Mouse (Mus musculus): Measurements from ENCODE around the gene Gorasp2. TPM values are rescaled to one million over a fixed set of nuclear protein-coding genes. Genes with fewer than 3 reads are reported as not detected.

The Gorasp2 gene
- total RNA-seq (2012; rRNA removed): 36.3 and 55.2 TPM in 2 replicates

GRCm38 (mm10) chr2:70660887-70661714 lies at the start of gene Gorasp2:
Gene Gorasp2 (plus strand): TSS chr2:70661576.
- peaks cover 0 to 5% of the 10 kb centered on the region in 2 experiments; a peak in 1 of 4 replicates for H3K4me1 ChIP-seq (ENCODE audit: control insufficient read depth in 2 of 2, insufficient read depth in 2 of 2, low read length in 2 of 2, poor library complexity in 1 of 2)
- in situ Hi-C loops (cut with MboI; ENCODE audit: low sequenced_read_pairs in 2 of 2, unreplicated experiment in 2 of 2): no loop called here
- peak within 1 kb of the TSS; percentile 99 for H3K9ac ChIP-seq (ENCODE audit: insufficient read depth, low read depth, low read length, poor library complexity, severe bottlenecking)
- H3K9me3 ChIP-seq (ENCODE audit: control insufficient read depth, insufficient read depth, low read depth, low read length): no peaks in the 10 kb centered on the region
- peak within 1 kb of the TSS; percentile 94 to 96 for H3K4me3 ChIP-seq (ENCODE audit: insufficient read depth in 1 of 2, low read depth in 1 of 2, low read length in 2 of 2, poor library complexity in 1 of 2, severe bottlenecking in 1 of 2)
- peak; percentile 94 for DNase-seq (ENCODE audit: low read depth, low spot score)
- H3K27ac ChIP-seq (ENCODE audit: insufficient read depth, low read depth, low read length, poor library complexity, severe bottlenecking): peak within 1 kb of the TSS; percentile 60; the same call in 1 of the 2 replicates
- TF ChIP-seq CHD2 (IDR thresholded peaks at IDR 0.05; ENCODE audit: low read depth, low read length): no peak
- no peak for TF ChIP-seq ZNF384 (IDR thresholded peaks at IDR 0.05; ENCODE audit: low read depth, low read length)
- TF ChIP-seq HCFC1 (IDR thresholded peaks at IDR 0.05; ENCODE audit: borderline replicate concordance, insufficient read depth, low read length): peak; percentile 81
- TF ChIP-seq MAFK (IDR thresholded peaks at IDR 0.05; ENCODE audit: insufficient read depth, low read depth, low read length): no peak
- 0 out of 2 replicates have a peak, but pooled peaks have one; percentile 49 for TF ChIP-seq ZC3H11A (IDR thresholded peaks at IDR 0.05; ENCODE audit: borderline replicate concordance, low read depth, low read length)
- no peaks in the 10 kb centered on the region for H3K36me3 ChIP-seq (ENCODE audit: control insufficient read depth, insufficient read depth, low read length, poor library complexity, severe bottlenecking)

GRCm38 (mm10) chr2:70614745-70615351 lies 46.5 kb upstream of the Gorasp2 start:
- no peaks in the 10 kb centered on the region for H3K9me3 ChIP-seq (ENCODE audit: control insufficient read depth, insufficient read depth, low read depth, low read length)
- TF ChIP-seq HCFC1 (IDR thresholded peaks at IDR 0.05; ENCODE audit: borderline replicate concordance, insufficient read depth, low read length) (no peak), CHD2 (IDR thresholded peaks at IDR 0.05; ENCODE audit: low read depth, low read length) (no peak), ZNF384 (IDR thresholded peaks at IDR 0.05; ENCODE audit: low read depth, low read length) (no peak), MAFK (IDR thresholded peaks at IDR 0.05; ENCODE audit: insufficient read depth, low read depth, low read length) (no peak)
- H3K36me3 ChIP-seq (ENCODE audit: control insufficient read depth, insufficient read depth, low read length, poor library complexity, severe bottlenecking): no peaks in the 10 kb centered on the region
- no peak overlapping the region for H3K4me3 ChIP-seq (ENCODE audit: insufficient read depth in 1 of 2, low read depth in 1 of 2, low read length in 2 of 2, poor library complexity in 1 of 2, severe bottlenecking in 1 of 2)
- in situ Hi-C loops (cut with MboI; ENCODE audit: low sequenced_read_pairs in 2 of 2, unreplicated experiment in 2 of 2): no loop called here
- no peak for DNase-seq (ENCODE audit: low read depth, low spot score)
- H3K27ac ChIP-seq (ENCODE audit: insufficient read depth, low read depth, low read length, poor library complexity, severe bottlenecking): no peak overlapping the region
- peaks cover 0 to 7% of the 10 kb centered on the region in 2 experiments; a peak in 2 of 4 replicates for H3K4me1 ChIP-seq (ENCODE audit: control insufficient read depth in 2 of 2, insufficient read depth in 2 of 2, low read length in 2 of 2, poor library complexity in 1 of 2)
- no peak overlapping the region for H3K9ac ChIP-seq (ENCODE audit: insufficient read depth, low read depth, low read length, poor library complexity, severe bottlenecking)

GRCm38 (mm10) chr2:70616076-70616475 lies 45.3 kb upstream of the Gorasp2 start:
- H3K36me3 ChIP-seq (ENCODE audit: control insufficient read depth, insufficient read depth, low read length, poor library complexity, severe bottlenecking): no peaks in the 10 kb centered on the region
- H3K4me1 ChIP-seq (ENCODE audit: control insufficient read depth in 2 of 2, insufficient read depth in 2 of 2, low read length in 2 of 2, poor library complexity in 1 of 2): peaks cover 0 to 7% of the 10 kb centered on the region in 2 experiments; a peak in 2 of 4 replicates
- H3K27ac ChIP-seq (ENCODE audit: insufficient read depth, low read depth, low read length, poor library complexity, severe bottlenecking): no peak overlapping the region
- no peaks in the 10 kb centered on the region for H3K9me3 ChIP-seq (ENCODE audit: control insufficient read depth, insufficient read depth, low read depth, low read length)
- in situ Hi-C loops (cut with MboI; ENCODE audit: low sequenced_read_pairs in 2 of 2, unreplicated experiment in 2 of 2): no loop called here
- DNase-seq (ENCODE audit: low read depth, low spot score): no peak
- H3K4me3 ChIP-seq (ENCODE audit: insufficient read depth in 1 of 2, low read depth in 1 of 2, low read length in 2 of 2, poor library complexity in 1 of 2, severe bottlenecking in 1 of 2): no peak overlapping the region
- TF ChIP-seq ZC3H11A (IDR thresholded peaks at IDR 0.05; ENCODE audit: borderline replicate concordance, low read depth, low read length) (no peak), HCFC1 (IDR thresholded peaks at IDR 0.05; ENCODE audit: borderline replicate concordance, insufficient read depth, low read length) (no peak), MAFK (IDR thresholded peaks at IDR 0.05; ENCODE audit: insufficient read depth, low read depth, low read length) (no peak), CHD2 (IDR thresholded peaks at IDR 0.05; ENCODE audit: low read depth, low read length) (no peak), ZNF384 (IDR thresholded peaks at IDR 0.05; ENCODE audit: low read depth, low read length) (no peak)
- no peak overlapping the region for H3K9ac ChIP-seq (ENCODE audit: insufficient read depth, low read depth, low read length, poor library complexity, severe bottlenecking)

- in situ Hi-C loops (cut with MboI; ENCODE audit: low sequenced_read_pairs in 2 of 2, unreplicated experiment in 2 of 2): no loop called here
- H3K9me3 ChIP-seq (ENCODE audit: control insufficient read depth, insufficient read depth, low read depth, low read length): no peaks in the 10 kb centered on the region
- no peak for DNase-seq (ENCODE audit: low read depth, low spot score)
Observed at GRCm38 (mm10) chr2:70616617-70617016, 44.8 kb upstream of the Gorasp2 start.

More at GRCm38 (mm10) chr2:70616617-70617016, 44.8 kb upstream of the Gorasp2 start:
- no peak for TF ChIP-seq ZC3H11A (IDR thresholded peaks at IDR 0.05; ENCODE audit: borderline replicate concordance, low read depth, low read length)
- TF ChIP-seq MAFK (IDR thresholded peaks at IDR 0.05; ENCODE audit: insufficient read depth, low read depth, low read length): peak; percentile 91
- Histone ChIP-seq H3K27ac (ENCODE audit: insufficient read depth, low read depth, low read length, poor library complexity, severe bottlenecking) (no peak overlapping the region), H3K9ac (ENCODE audit: insufficient read depth, low read depth, low read length, poor library complexity, severe bottlenecking) (no peak overlapping the region), H3K36me3 (ENCODE audit: control insufficient read depth, insufficient read depth, low read length, poor library complexity, severe bottlenecking) (no peaks in the 10 kb centered on the region), H3K4me3 (ENCODE audit: insufficient read depth in 1 of 2, low read depth in 1 of 2, low read length in 2 of 2, poor library complexity in 1 of 2, severe bottlenecking in 1 of 2) (no peak overlapping the region), H3K4me1 (ENCODE audit: control insufficient read depth in 2 of 2, insufficient read depth in 2 of 2, low read length in 2 of 2, poor library complexity in 1 of 2) (peaks cover 0 to 7% of the 10 kb centered on the region in 2 experiments; a peak in 2 of 4 replicates)

Measured in ES-E14 (cell line).